In genomic region chr10:79921572-79921971, GRCm38 (mm10) we compare ENCODE assay signal across 9 mouse cellular contexts. TPM values are rescaled to one million over a fixed set of nuclear protein-coding genes. Genes with fewer than 3 reads are reported as not detected.
DNase-seq lines count a peak whose midpoint lies in the region; ATAC-seq and TF ChIP-seq lines count a peak whose summit lies in the region.
"Had no signal": no experiment of that assay in that cellular context is flagged by ENCODE, and none has a peak within 500 bp of the region (broad histone marks: within the 10 kb centered on the region; RNA-seq: fewer than 3 reads in every experiment).

No protein-coding gene starts in this region.

- no peak overlapping the region for H3K27ac ChIP-seq in ES-Bruce4 (ENCODE audit: insufficient read depth, low read length)
- no peak overlapping the region for H3K27ac ChIP-seq in forebrain, embryonic 14.5 days (ENCODE audit: low read depth, low read length)
- H3K27ac ChIP-seq in liver, embryonic 16.5 days (ENCODE audit: low read length) = no peak overlapping the region

- under 1% methylated on average over 34 of the region's 34 CpGs for WGBS in forebrain, embryonic 14.5 days
- 9% methylated on average over 34 of the region's 34 CpGs for WGBS in liver, embryonic 16.5 days (ENCODE audit: insufficient replicate concordance)

- peak overlapping the region; percentile 49 for H3K4me3 ChIP-seq in ES-Bruce4 (ENCODE audit: low read depth, low read length)
- peak overlapping the region; percentile 13 for H3K4me3 ChIP-seq in forebrain, embryonic 14.5 days (ENCODE audit: low read depth, low read length)
- peak overlapping the region; percentile 21; the same call in 1 of the 2 replicates for H3K4me3 ChIP-seq in liver, embryonic 16.5 days (ENCODE audit: low read depth, low read length)

- H3K9ac ChIP-seq in ES-Bruce4 (ENCODE audit: low read depth, poor library complexity, severe bottlenecking) = peak overlapping the region; percentile 37
- peak overlapping the region; percentile 37 for H3K9ac ChIP-seq in forebrain, embryonic 14.5 days (ENCODE audit: low read length)
- H3K9ac ChIP-seq in liver, embryonic 16.5 days (ENCODE audit: low read depth, low read length) = no peak overlapping the region

- no peak for TF ChIP-seq POLR2A in ES-Bruce4 (IDR thresholded peaks at IDR 0.05; ENCODE audit: insufficient read depth, low read length)

- H3K4me1 ChIP-seq in ES-Bruce4 (ENCODE audit: control insufficient read depth, insufficient read depth, low read length) = peaks cover 7% of the 10 kb centered on the region
- peaks cover 8% of the 10 kb centered on the region; the same call in 1 of the 2 replicates for H3K4me1 ChIP-seq in forebrain, embryonic 14.5 days (ENCODE audit: control insufficient read depth, insufficient read depth, low read length)
- H3K4me1 ChIP-seq in liver, embryonic 16.5 days (ENCODE audit: control insufficient read depth, low read depth, low read length) = peaks cover 49% of the 10 kb centered on the region

- DNase-seq in gastrocnemius, postnatal 25 days = peak; percentile 6
- DNase-seq in gastrocnemius, postnatal 10 days = no peak
- no peak for DNase-seq in forebrain, embryonic 14.5 days (ENCODE audit: low spot score)
- no peak for DNase-seq in frontal cortex, adult 2 months (ENCODE audit: extremely low spot score in 1 of 2, low spot score in 1 of 2)
- DNase-seq in left cerebral cortex, adult 8-10 months (ENCODE audit: low spot score in 2 of 2) = no peak
- no peak for DNase-seq in adrenal gland, postnatal 25 days

- no peak for ATAC-seq in forebrain, embryonic 14.5 days
- ATAC-seq in liver, embryonic 16.5 days (ENCODE audit: low read depth) = no peak

- H3K9me3 ChIP-seq in ES-Bruce4 (replicated peaks; ENCODE audit: control insufficient read depth, insufficient read depth, low read length, poor library complexity, severe bottlenecking) = no peaks in the 10 kb centered on the region
- H3K9me3 ChIP-seq in forebrain, embryonic 14.5 days (replicated peaks; ENCODE audit: control insufficient read depth, low read length) = no peaks in the 10 kb centered on the region
- H3K9me3 ChIP-seq in liver, embryonic 16.5 days (replicated peaks; ENCODE audit: control insufficient read depth, low read length) = no peaks in the 10 kb centered on the region

- no peaks in the 10 kb centered on the region for H3K36me3 ChIP-seq in ES-Bruce4 (ENCODE audit: control insufficient read depth, insufficient read depth, low read length, poor library complexity, severe bottlenecking)
- H3K36me3 ChIP-seq in forebrain, embryonic 14.5 days (ENCODE audit: control insufficient read depth, insufficient read depth, low read length) = no peaks in the 10 kb centered on the region
- H3K36me3 ChIP-seq in liver, embryonic 16.5 days (ENCODE audit: control insufficient read depth, insufficient read depth) = no peaks in the 10 kb centered on the region

- no peaks in the 10 kb centered on the region for H3K27me3 ChIP-seq in ES-Bruce4 (ENCODE audit: control insufficient read depth, insufficient read depth, low read length, poor library complexity, severe bottlenecking)
- peaks cover 65% of the 10 kb centered on the region for H3K27me3 ChIP-seq in forebrain, embryonic 14.5 days (replicated peaks; ENCODE audit: control insufficient read depth, insufficient read depth, low read length)
- peaks cover 62% of the 10 kb centered on the region for H3K27me3 ChIP-seq in liver, embryonic 16.5 days (ENCODE audit: control insufficient read depth, insufficient read depth, low read depth, low read length)
- H3K27me3 ChIP-seq: CH12.LX had no signal

- no peak for TF ChIP-seq CTCF in ES-Bruce4 (IDR thresholded peaks at IDR 0.05; ENCODE audit: low read depth, low read length)

- H3K4me2 ChIP-seq in forebrain, embryonic 14.5 days (ENCODE audit: low read length) = peak overlapping the region; percentile 33
- peak overlapping the region; percentile 33 for H3K4me2 ChIP-seq in liver, embryonic 16.5 days (ENCODE audit: low read depth, low read length)

- no peak for TF ChIP-seq EP300 in ES-Bruce4 (IDR thresholded peaks at IDR 0.05; ENCODE audit: insufficient read depth, low read depth, low read length)

RNA-seq across cellular contexts. Expression of gene R3hdm4, which starts 0.6 kb away (rescaled TPM):
- 100 to 1,000 TPM; 103 to 113 TPM for total RNA-seq in gastrocnemius, postnatal 25 days (2021)
- 100 to 1,000 TPM; 101 to 108 TPM for total RNA-seq in gastrocnemius, postnatal 10 days (2021)
- polyA plus RNA-seq in ES-Bruce4 (2011; ENCODE audit: insufficient read depth, insufficient read length, low read depth, missing spikeins) = 49.4 and 56.5 TPM in 2 replicates
- 175 and 197 TPM in 2 replicates for polyA plus RNA-seq in forebrain, embryonic 14.5 days (2014; fragmentation: Nextera tagmentation; extraction: Ambion mirVana)
- 47.1 and 49.3 TPM in 2 replicates for polyA plus RNA-seq in liver, embryonic 16.5 days (2015; fragmentation: Nextera tagmentation; extraction: Ambion mirVana)
- 380 and 385 TPM in 2 replicates for polyA plus RNA-seq in frontal cortex, adult 2 months (2012; rRNA removed)
- 100 to 1,000 TPM; 312 to 357 (median 346) TPM for total RNA-seq in left cerebral cortex, adult 8-10 months (2022)
- total RNA-seq in adrenal gland, postnatal 25 days (2021) = 85.5 and 98.9 TPM in 2 replicates

RNA-seq across cellular contexts. Expression of gene Kiss1r, which starts 4.8 kb away (rescaled TPM):
- total RNA-seq in gastrocnemius, postnatal 25 days (2021) = under 1 TPM; 0.18 to 0.29 TPM
- under 1 TPM; 0.23 to 0.59 TPM for total RNA-seq in gastrocnemius, postnatal 10 days (2021)
- polyA plus RNA-seq in ES-Bruce4 (2011; ENCODE audit: insufficient read depth, insufficient read length, low read depth, missing spikeins) = 0.25 and 1.2 TPM in 2 replicates
- 1.6 and 1.8 TPM in 2 replicates for polyA plus RNA-seq in forebrain, embryonic 14.5 days (2014; fragmentation: Nextera tagmentation; extraction: Ambion mirVana)
- 0.18 and 0.20 TPM in 2 replicates for polyA plus RNA-seq in liver, embryonic 16.5 days (2015; fragmentation: Nextera tagmentation; extraction: Ambion mirVana)
- 10.7 and 11.8 TPM in 2 replicates for polyA plus RNA-seq in frontal cortex, adult 2 months (2012; rRNA removed)
- 1 to 10 TPM; 5.8 to 8.3 (median 6.4) TPM for total RNA-seq in left cerebral cortex, adult 8-10 months (2022)
- total RNA-seq in adrenal gland, postnatal 25 days (2021) = 1.1 and 2.3 TPM in 2 replicates

RNA-seq across cellular contexts. Expression of gene Arid3a, which starts 5.3 kb away (rescaled TPM):
- total RNA-seq in gastrocnemius, postnatal 25 days (2021) = 1 to 10 TPM; 2.4 to 2.8 TPM
- total RNA-seq in gastrocnemius, postnatal 10 days (2021) = 1 to 10 TPM; 2.6 to 4.1 TPM
- polyA plus RNA-seq in ES-Bruce4 (2011; ENCODE audit: insufficient read depth, insufficient read length, low read depth, missing spikeins) = 31.1 and 36.5 TPM in 2 replicates
- polyA plus RNA-seq in forebrain, embryonic 14.5 days (2014; fragmentation: Nextera tagmentation; extraction: Ambion mirVana) = 1.1 and 2.3 TPM in 2 replicates
- 5.1 and 5.8 TPM in 2 replicates for polyA plus RNA-seq in liver, embryonic 16.5 days (2015; fragmentation: Nextera tagmentation; extraction: Ambion mirVana)
- 3.6 and 4.1 TPM in 2 replicates for polyA plus RNA-seq in frontal cortex, adult 2 months (2012; rRNA removed)
- 1 to 10 TPM; 5.0 to 7.8 (median 7.5) TPM for total RNA-seq in left cerebral cortex, adult 8-10 months (2022)
- 5.2 and 5.8 TPM in 2 replicates for total RNA-seq in adrenal gland, postnatal 25 days (2021)

RNA-seq across cellular contexts. Expression of gene Gm26602, which starts 10.9 kb away (rescaled TPM):
- total RNA-seq in gastrocnemius, postnatal 25 days (2021) = not detected
- not detected for total RNA-seq in gastrocnemius, postnatal 10 days (2021)
- polyA plus RNA-seq in ES-Bruce4 (2011; ENCODE audit: insufficient read depth, insufficient read length, low read depth, missing spikeins) = not detected in 2 replicates
- polyA plus RNA-seq in forebrain, embryonic 14.5 days (2014; fragmentation: Nextera tagmentation; extraction: Ambion mirVana) = 6.0 and 21.9 TPM in 2 replicates
- 2.5 TPM in 1 of 2 replicates, not detected in the other for polyA plus RNA-seq in liver, embryonic 16.5 days (2015; fragmentation: Nextera tagmentation; extraction: Ambion mirVana)
- polyA plus RNA-seq in frontal cortex, adult 2 months (2012; rRNA removed) = not detected in 2 replicates
- not detected for total RNA-seq in left cerebral cortex, adult 8-10 months (2022)
- not detected in 2 replicates for total RNA-seq in adrenal gland, postnatal 25 days (2021)

RNA-seq across cellular contexts. Expression of gene Med16, which starts 12.8 kb away (rescaled TPM):
- 10 to 100 TPM; 29.2 to 34.4 TPM for total RNA-seq in gastrocnemius, postnatal 25 days (2021)
- 10 to 100 TPM; 39.6 to 43.8 TPM for total RNA-seq in gastrocnemius, postnatal 10 days (2021)
- 17.4 and 17.5 TPM in 2 replicates for polyA plus RNA-seq in ES-Bruce4 (2011; ENCODE audit: insufficient read depth, insufficient read length, low read depth, missing spikeins)
- 40.5 and 47.6 TPM in 2 replicates for polyA plus RNA-seq in forebrain, embryonic 14.5 days (2014; fragmentation: Nextera tagmentation; extraction: Ambion mirVana)
- 14.7 and 15.3 TPM in 2 replicates for polyA plus RNA-seq in liver, embryonic 16.5 days (2015; fragmentation: Nextera tagmentation; extraction: Ambion mirVana)
- polyA plus RNA-seq in frontal cortex, adult 2 months (2012; rRNA removed) = 75.9 and 80.7 TPM in 2 replicates
- 10 to 100 TPM; 51.9 to 68.0 (median 61.4) TPM for total RNA-seq in left cerebral cortex, adult 8-10 months (2022)
- 36.0 and 49.2 TPM in 2 replicates for total RNA-seq in adrenal gland, postnatal 25 days (2021)
